Mouse (Mus musculus): ENCODE results near the gene Six1.

GRCm38 (mm10) chr12:73038441-73038991 lies 15.2 kb downstream of the Six1 start:
- TF ChIP-seq CTCF (conservative IDR thresholded peaks at IDR 0.05; ENCODE audit: insufficient read depth, insufficient read length, low read depth, low read length) (no peak), POLR2A (IDR thresholded peaks at IDR 0.05; ENCODE audit: low read depth, low read length) (no peak)

Data from kidney, adult 2 months (tissue).